Mouse (Mus musculus) retina, postnatal 7 days (tissue): Measurements from ENCODE around the gene Irf9.

Source experiments
- DNase-seq: peaks from one replicate; pipeline ENCODE4 v3.0.0-alpha.2; 2012; ENCODE audit warnings: low read depth, low spot score

The Irf9 gene

GRCm38 (mm10) chr14:55580731-55581130 lies 22.6 kb upstream of the Irf9 start:
- no peak for DNase-seq

DNA sequence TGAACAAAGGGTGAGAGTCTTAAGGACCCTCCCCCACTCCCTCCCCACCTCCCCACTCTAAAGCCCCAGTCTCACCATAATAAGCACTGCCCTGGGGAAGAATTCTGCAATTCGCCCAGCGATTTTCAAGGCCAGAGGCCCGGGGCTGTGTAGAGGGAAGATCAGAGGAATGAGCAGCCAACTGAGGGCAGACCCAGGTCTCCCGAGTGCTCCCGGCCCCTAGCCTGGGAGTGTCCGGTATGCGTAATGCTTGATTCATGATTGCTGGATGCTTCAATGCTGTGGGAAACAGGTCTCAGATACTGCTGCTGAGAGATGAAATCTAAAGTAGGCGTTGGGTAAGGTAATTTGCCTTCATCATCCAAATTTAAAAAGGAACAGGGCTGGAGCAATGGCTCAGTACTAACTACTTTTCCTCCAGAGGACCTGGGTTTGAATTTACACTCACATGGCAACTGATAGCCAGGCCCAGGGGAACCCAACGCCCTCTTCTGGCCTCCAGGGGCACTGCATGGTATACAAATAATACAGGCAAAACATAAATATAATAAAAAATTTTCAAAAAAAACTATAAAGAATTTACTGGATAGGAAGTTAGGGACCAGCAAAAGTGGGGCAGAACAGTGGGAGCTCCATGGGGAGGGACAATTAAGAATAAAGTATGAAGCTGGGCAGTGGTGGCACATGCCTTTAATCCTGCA lies 21.2 kb upstream of the Irf9 start:
- no peak for DNase-seq

DNA sequence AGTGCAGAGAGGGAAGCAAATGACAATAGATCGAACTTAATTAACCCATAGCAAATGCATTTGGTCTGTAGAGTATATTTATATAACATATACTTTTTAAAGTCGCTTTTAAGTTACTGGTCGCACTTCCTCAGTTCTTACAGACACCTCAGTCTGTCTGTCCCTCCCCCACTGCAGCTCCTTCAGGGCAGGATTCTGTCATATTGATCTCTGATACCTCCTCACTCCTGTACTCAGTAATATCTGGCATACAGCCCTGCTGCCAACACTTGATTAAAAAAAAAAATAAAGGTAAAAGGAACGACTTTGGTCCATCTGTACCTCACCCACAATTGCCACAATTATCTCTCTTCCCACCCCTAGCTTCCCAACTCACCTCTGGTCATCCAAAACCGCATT lies 19.1 kb upstream of the Irf9 start:
- no peak for DNase-seq

- no peak for DNase-seq
These were observed 18.4 kb upstream of the Irf9 start, which contains the start of gene Emc9 for GRCm38 (mm10) chr14:55584702-55585565. Gene Emc9, minus strand, starts transcription at chr14:55585302.

DNA sequence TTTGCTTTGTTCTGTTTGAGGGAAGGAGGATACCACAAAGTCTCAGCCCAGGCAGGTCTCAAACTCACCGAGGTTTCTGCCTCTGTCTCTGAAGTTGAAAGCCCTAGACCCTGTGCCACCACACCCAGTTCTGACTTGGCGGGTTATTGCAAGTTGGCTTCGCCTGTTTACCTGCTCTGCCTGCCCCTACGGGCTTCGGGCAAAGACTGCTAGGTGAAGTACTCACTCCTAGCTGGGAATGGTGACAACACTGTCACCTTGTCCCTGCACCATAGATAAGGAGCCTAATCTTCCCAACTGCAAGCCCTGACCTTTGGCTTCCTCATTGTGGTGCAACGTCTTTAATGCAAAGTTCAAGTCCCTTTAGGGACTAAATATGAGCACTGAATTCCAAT lies 17.8 kb upstream of the Irf9 start:
- DNase-seq = no peak

GRCm38 (mm10) chr14:55586149-55586548 lies 17.2 kb upstream of the Irf9 start:
- no peak for DNase-seq

- no peak for DNase-seq
These were observed 14.1 kb upstream of the Irf9 start for GRCm38 (mm10) chr14:55589271-55589670.

GRCm38 (mm10) chr14:55589771-55590448 lies 13.5 kb upstream of the Irf9 start:
- DNase-seq = no peak

- peak; percentile 78 for DNase-seq
These were observed 12.5 kb upstream of the Irf9 start, which contains the start of gene Psme2 for GRCm38 (mm10) chr14:55590748-55591330. Gene Psme2, minus strand, starts transcription at chr14:55591113.

GRCm38 (mm10) chr14:55591331-55591891 lies 12.0 kb upstream of the Irf9 start, which contains the start of gene Rnf31:
Gene Rnf31, plus strand, starts transcription at chr14:55591708.
- peak; percentile 90 for DNase-seq

GRCm38 (mm10) chr14:55592226-55592625 lies 11.1 kb upstream of the Irf9 start:
- no peak for DNase-seq

DNA sequence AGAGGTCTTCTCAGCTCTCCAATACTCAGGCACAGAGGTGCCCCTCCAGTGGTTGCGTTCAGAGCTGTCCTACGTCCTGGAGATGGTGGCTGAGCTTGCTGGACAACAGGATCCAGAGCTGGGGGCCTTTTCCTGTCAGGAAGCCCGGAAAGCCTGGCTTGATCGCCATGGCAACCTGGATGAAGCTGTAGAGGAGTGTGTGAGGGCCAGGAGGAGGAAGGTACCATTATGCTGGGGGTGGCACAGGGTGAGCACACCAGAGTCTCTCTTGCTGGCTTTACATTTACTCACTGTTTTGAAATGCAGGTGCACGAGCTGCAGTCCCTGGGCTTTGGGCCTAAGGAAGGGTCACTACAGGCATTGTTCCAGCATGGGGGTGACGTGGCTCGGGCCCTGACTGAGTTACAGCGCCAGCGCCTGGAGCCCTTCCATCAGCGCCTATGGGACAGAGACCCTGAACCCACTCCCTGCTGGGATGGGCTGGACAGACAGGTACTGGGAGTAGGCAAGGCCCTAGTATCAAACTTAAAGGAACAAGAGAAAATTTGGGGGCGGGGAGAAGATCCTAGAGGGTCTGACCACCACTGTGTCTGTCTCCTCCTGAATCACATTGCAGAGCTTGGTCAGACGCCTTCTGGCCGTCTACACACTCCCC lies 7.2 kb upstream of the Irf9 start:
- DNase-seq = no peak

DNA sequence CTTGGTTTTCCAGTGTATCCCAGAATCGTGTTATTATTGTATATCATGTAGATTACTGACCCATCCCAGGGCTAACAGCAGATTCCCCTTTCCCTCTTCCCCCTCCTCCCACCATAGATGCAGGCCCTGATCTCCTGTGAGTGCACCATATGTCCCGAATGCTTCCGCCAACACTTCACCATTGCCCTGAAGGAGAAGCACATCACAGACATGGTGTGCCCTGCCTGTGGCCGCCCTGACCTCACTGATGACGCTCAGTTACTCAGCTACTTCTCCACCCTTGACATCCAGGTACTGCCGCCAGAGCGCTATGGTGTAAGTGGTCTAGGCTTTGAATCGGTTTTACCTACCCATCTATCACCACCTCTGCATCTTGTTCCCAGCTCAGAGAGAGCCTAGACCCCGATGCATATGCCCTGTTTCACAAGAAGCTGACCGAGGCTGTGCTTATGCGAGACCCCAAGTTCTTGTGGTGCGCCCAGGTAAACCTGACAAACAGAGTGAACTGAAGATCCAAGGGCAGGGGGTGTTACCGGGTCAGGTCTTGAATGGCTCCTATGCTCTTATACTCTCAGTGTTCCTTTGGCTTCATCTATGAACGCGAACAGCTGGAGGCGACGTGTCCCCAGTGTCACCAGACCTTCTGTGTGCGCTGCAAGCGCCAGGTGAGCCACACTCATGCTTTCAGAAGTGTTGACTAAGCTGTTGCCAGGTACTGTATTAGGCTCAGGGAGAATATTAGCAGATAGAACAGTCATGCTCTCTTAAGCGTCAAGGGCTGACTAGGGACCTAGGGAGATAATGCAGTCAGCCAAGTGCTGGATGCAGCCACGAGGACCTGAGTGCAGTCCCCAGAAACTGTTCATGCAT lies 4.6 kb upstream of the Irf9 start:
- no peak for DNase-seq

DNA sequence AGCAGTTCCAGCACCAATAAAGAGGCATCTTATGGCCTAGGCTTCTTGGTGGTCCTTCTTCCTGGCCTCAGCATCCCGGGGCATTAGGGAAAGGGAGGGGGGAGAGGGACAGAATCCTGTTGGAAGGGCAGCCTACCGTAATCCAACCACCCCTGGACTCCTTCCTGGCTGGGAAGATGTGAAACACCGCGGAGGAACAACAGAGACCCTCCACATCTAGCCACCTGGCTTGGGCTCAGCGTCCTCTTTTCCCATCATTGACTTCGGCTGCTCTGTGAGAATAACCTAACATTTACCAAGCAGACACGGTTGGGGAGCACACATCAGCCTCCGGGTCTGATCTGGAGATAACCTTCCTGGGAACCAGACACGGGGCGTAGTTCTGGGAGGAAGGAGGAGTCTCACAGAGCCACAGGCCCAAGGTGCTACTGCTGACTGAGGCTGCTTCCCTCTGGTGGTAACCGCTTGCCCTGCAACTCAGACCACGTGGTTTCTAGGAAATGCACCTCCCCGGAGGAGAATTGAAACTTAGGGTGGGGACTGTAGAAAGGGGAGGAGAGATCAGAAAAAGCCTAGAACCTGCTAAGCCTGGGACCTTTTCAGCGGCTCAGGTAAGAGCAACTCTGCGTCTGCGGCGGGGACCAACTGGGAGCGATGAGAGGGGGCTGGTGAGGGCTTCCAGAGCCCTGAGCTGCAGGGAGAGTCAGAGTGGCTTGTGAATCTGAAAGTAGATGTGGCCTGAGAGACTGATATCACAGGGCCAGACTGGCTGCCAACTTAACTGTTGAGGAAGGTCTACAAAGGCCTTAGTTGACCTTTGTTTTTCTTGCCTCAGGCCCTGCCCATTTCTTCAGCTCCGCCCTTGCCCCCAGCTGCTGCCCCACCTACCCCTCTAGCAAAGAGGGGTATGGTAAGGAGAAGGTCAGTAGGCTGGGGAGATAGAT lies 534 bp downstream of the Irf9 start:
- DNase-seq = peak; percentile 79

GRCm38 (mm10) chr14:55604823-55605222 lies 1.5 kb downstream of the Irf9 start:
- no peak for DNase-seq

DNA sequence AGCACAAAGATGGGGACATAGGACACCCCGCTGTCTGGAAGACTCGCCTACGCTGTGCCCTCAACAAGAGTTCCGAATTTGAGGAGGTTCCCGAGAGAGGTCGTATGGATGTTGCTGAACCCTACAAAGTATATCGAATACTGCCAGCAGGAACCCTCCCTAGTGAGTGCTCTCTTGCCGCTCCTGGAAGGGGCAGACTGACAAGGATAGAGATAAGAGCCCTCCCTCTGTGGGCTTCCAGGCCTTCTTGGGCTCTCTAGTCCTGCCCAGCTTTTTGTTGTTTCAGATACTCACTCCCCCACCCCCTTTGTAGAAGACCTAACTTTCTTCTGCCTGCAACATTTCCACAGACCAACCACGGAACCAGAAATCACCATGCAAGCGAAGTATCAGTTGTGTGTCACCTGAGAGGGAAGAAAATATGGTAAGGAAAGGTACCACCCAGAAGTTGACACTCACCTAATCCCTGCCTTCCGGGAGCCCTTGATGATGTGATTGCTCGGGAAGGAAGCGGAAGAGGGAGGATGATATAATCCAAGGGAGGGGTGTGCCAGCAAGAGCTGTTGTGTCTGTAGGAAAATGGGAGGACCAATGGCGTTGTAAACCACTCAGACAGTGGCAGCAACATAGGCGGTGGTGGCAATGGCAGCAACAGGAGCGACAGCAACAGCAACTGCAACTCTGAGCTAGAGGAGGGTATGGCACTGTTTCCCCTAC lies 2.5 kb downstream of the Irf9 start:
- DNase-seq = no peak

DNA sequence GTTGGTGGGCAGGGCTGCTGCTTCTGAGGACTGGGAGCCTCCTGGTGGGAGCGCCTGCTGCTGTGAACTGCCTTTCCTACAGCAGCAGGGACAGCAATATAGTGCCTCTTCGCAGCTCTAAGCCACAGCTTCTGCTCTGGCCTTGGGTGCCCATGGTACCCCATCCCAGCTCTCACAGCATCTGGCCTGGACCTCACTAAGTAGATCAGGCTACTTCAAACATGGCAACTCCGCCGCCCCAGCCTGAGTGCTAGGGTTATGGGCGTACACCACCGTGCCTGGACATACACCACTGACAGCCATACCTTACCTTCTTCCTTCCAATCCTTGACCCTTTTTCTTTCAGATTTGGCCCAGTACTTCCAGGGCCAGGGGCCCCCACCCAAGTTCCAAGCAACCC lies 5.0 kb downstream of the Irf9 start:
- DNase-seq = no peak

DNA sequence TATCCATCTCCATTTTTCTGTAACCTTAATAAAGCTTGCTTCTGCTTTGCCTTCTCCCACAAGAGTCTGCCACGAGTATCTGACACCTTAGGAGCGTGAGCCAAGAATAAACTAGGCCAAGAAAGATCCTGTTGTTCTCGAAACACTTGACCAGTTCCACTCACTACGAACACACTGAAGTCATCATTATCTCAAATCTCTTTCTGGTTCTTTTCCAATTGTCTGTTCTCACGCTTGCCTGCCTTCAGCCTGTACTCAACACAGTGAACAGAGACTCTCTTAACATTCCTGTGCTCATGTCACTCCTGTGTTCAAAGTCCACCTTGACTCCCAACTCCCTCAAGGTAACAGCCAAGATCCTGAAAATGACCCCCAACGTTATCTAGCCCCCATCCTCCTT lies 10.0 kb downstream of the Irf9 start:
- no peak for DNase-seq
